Mouse (Mus musculus) CD4-positive, CD25-positive, alpha-beta regulatory T cell, adult 4 months (primary cell): ENCODE measurements around the gene Gm8265. TPM values are rescaled to one million over a fixed set of nuclear protein-coding genes. Genes with fewer than 3 reads are reported as not detected.
"Not testable (repeated sequence)": the region's sequence is repeated elsewhere in the genome, so short reads cannot be mapped to it uniquely, and the experiment has no call there.

ENCODE experiments used
- ATAC-seq: one replicate; pipeline ENCODE4 v1.8.0; 2017
- polyA plus RNA-seq, 2 experiments: library from polyadenylated mRNA; unstranded; fragments of 100-300 nt; shearing (Covaris generic); gene quantifications; one replicate each; pipeline ENCODE4 v1.2.1; 2017

Gene Gm8265
- not detected for polyA plus RNA-seq

- ATAC-seq, result not testable (repeated sequence)
Measured at GRCm38 (mm10) chr14:5632928-5633327, at the start of gene Gm8265. Gm8265 (minus strand) TSS chr14:5633028.

Other genes with a start within 250 kb of the Gm8265 start
- gene Gm3500, start 244.0 kb downstream of the Gm8265 start, polyA plus RNA-seq, result 10 to 100 TPM in 1 of 2 experiments, 1 to 10 TPM in 1; 8.1 to 10.4 TPM
- gene Gm3194, start 177.6 kb downstream of the Gm8265 start, polyA plus RNA-seq, result 1 to 10 TPM in 1 of 2 experiments, under 1 TPM in 1; 0.36 to 5.5 TPM
- gene Gm8246, start 155.2 kb downstream of the Gm8265 start, polyA plus RNA-seq, result not detected
- not detected for gene Gm3187, start 148.8 kb downstream of the Gm8265 start, polyA plus RNA-seq
- 10 to 100 TPM in 1 of 2 experiments, 1 to 10 TPM in 1; 6.9 to 12.4 TPM for gene Gm3488, start 131.4 kb downstream of the Gm8265 start, polyA plus RNA-seq
- gene Gm3532, start 94.5 kb downstream of the Gm8265 start, polyA plus RNA-seq, result not detected
- gene Gm9603, start 54.4 kb upstream of the Gm8265 start, polyA plus RNA-seq, result not detected
- 1 to 10 TPM in 1 of 2 experiments, under 1 TPM in 1; 0.69 to 6.0 TPM for gene Gm3373, start 108.5 kb upstream of the Gm8265 start, polyA plus RNA-seq
- gene Gm3383, start 175.0 kb upstream of the Gm8265 start, polyA plus RNA-seq, result 1 to 10 TPM; 7.3 to 8.3 TPM
- gene Gm3424, start 197.3 kb upstream of the Gm8265 start, polyA plus RNA-seq, result not detected
- 1 to 10 TPM; 1.3 to 1.4 TPM for gene Gm8237, start 247.4 kb upstream of the Gm8265 start, polyA plus RNA-seq